Mouse (Mus musculus): Measurements from ENCODE around the gene Olfr766-ps1. TPM values are rescaled to one million over a fixed set of nuclear protein-coding genes. Genes with fewer than 3 reads are reported as not detected.
"Not testable (repeated sequence)": the region's sequence is repeated elsewhere in the genome, so short reads cannot be mapped to it uniquely, and the experiment has no call there.

Gene Olfr766-ps1
- polyA plus RNA-seq (2014; fragmentation: Nextera tagmentation; extraction: Ambion mirVana) = not detected in 2 replicates

DNA sequence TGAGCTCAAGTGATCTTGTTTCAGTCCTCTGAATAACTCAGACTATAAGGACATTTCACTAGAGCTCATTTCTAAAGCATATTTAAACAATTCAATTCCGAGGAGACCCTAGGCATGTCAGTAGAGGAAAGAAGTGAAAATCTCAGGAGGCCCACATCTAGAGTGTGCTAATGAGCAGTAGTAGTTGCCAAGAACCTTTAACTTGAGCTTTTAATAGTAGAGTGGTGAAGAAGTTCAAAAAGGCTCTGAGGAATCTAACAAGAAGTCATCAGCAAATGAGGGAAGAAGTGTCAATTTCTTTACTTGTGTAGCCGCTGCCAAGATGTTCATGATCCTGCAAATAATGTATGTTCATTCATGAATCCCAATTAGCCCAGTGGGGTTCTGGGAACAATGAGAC, at the start of gene Olfr766-ps1:
Olfr766-ps1 (minus strand) TSS at position 101 of the 400 bp plus-strand sequence.
- Histone ChIP-seq H3K27ac (ENCODE audit: low read depth, low read length) (no peak within 1 kb of the TSS), H3K4me2 (ENCODE audit: low read depth) (no peak within 1 kb of the TSS), H3K4me3 (ENCODE audit: low read depth, low read length) (no peak within 1 kb of the TSS), H3K9me3 (ENCODE audit: control insufficient read depth, low read length) (no peaks in the 10 kb centered on the region), H3K36me3 (ENCODE audit: control insufficient read depth, insufficient read depth, low read length) (no peaks in the 10 kb centered on the region), H3K9ac (ENCODE audit: low read length) (no peak within 1 kb of the TSS), H3K4me1 (ENCODE audit: control insufficient read depth, insufficient read depth, low read length) (no peaks in the 10 kb centered on the region), H3K27me3 (ENCODE audit: control insufficient read depth, insufficient read depth, low read length) (no peaks in the 10 kb centered on the region)
- ATAC-seq (ENCODE audit: insufficient read depth, low FRiP score, low TSS enrichment) = no peak
- 92% methylated on average over 2 of the region's 2 CpGs for WGBS
- DNase-seq (ENCODE audit: low spot score) = no peak

DNA sequence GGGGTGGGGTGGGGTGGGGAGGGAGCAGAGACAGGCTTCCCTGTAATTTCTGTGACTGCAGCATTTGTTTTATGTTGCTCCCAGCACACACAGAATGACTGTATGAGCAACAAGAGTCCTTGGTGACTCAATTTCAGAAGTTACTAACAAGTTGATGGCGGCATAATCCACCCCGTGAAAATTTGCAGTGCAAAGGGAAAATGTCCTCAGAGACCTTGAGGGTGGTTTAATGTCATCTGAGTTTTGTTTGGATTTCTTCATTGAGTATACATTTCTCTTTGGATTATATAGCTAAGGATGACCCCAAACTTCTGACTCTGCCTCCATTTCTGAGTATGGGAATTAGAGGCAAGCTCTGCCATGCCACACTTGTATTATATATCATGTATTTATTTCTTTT, 49.0 kb upstream of the Olfr766-ps1 start, which contains the start of gene Olfr769:
Olfr769 (minus strand) TSS at position 101 of the 400 bp plus-strand sequence.
- WGBS = 86% methylated on average over 2 of the region's 2 CpGs
- ATAC-seq (ENCODE audit: insufficient read depth, low FRiP score, low TSS enrichment) = no peak

DNA sequence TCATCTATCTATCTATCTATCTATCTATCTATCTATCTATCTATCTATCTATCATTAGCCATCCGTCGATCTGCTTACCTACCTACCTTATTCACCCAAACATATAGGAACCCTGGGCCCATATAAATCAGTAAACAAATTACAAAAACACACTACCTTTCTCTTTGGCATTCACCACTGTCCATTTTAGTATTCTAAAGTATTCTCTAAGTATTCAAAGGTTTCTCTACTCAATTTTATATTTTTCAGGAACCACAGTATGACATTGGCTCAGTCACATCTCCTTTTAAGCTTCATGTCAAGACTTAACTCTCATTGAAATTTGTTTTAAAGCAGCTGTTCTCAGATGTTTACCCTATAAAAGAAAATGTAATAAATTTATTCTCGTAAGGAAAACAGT, 46.4 kb upstream of the Olfr766-ps1 start:
- no peak for DNase-seq (ENCODE audit: low spot score)
- no peak overlapping the region for H3K9ac ChIP-seq (ENCODE audit: low read length)
- no peak overlapping the region for H3K4me3 ChIP-seq (ENCODE audit: low read depth, low read length)
- H3K36me3 ChIP-seq (ENCODE audit: control insufficient read depth, insufficient read depth, low read length) = no peaks in the 10 kb centered on the region
- no peaks in the 10 kb centered on the region for H3K9me3 ChIP-seq (ENCODE audit: control insufficient read depth, low read length)
- ATAC-seq (ENCODE audit: insufficient read depth, low FRiP score, low TSS enrichment) = no peak
- H3K27me3 ChIP-seq (ENCODE audit: control insufficient read depth, insufficient read depth, low read length) = no peaks in the 10 kb centered on the region
- H3K4me2 ChIP-seq (ENCODE audit: low read depth) = no peak overlapping the region
- WGBS = 91% methylated on average over 3 of the region's 3 CpGs
- H3K4me1 ChIP-seq (ENCODE audit: control insufficient read depth, insufficient read depth, low read length) = no peaks in the 10 kb centered on the region
- no peak overlapping the region for H3K27ac ChIP-seq (ENCODE audit: low read depth, low read length)

More for the DNA sequence above, 49.0 kb upstream of the Olfr766-ps1 start, which contains the start of gene Olfr769:
- Histone ChIP-seq H3K4me1 (ENCODE audit: control insufficient read depth, insufficient read depth, low read length) (no peaks in the 10 kb centered on the region), H3K27ac (ENCODE audit: low read depth, low read length) (no peak within 1 kb of the TSS), H3K9ac (ENCODE audit: low read length) (no peak within 1 kb of the TSS), H3K27me3 (ENCODE audit: control insufficient read depth, insufficient read depth, low read length) (no peaks in the 10 kb centered on the region), H3K4me3 (ENCODE audit: low read depth, low read length) (no peak within 1 kb of the TSS), H3K36me3 (ENCODE audit: control insufficient read depth, insufficient read depth, low read length) (no peaks in the 10 kb centered on the region), H3K9me3 (ENCODE audit: control insufficient read depth, low read length) (no peaks in the 10 kb centered on the region), H3K4me2 (ENCODE audit: low read depth) (no peak within 1 kb of the TSS)
- no peak for DNase-seq (ENCODE audit: low spot score)

DNA sequence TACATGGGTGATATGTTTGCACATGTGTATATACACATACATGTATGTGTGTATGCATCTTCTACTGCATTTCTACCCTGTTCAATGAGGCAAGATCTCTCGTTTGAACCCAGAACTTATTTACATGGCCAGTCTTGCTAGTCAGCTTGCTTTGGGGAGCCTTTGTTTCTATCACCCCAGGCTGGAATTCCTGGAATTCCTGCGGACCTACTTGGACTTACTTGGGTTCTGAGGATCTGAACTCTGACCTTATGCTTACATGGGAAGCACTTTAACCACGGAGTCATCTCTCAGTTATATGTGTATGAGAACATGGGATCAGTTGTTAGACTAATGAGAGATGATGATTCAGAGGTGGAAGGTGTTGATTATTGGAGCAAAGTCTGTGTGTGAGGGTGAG, 32.5 kb upstream of the Olfr766-ps1 start:
- no peak overlapping the region for H3K27ac ChIP-seq (ENCODE audit: low read depth, low read length)
- H3K4me3 ChIP-seq (ENCODE audit: low read depth, low read length) = no peak overlapping the region
- H3K4me1 ChIP-seq (ENCODE audit: control insufficient read depth, insufficient read depth, low read length) = no peaks in the 10 kb centered on the region
- H3K4me2 ChIP-seq (ENCODE audit: low read depth) = no peak overlapping the region
- WGBS = 52% methylated on average over 3 of the region's 3 CpGs
- DNase-seq (ENCODE audit: low spot score) (no peak), ATAC-seq (ENCODE audit: insufficient read depth, low FRiP score, low TSS enrichment) (no peak)
- no peaks in the 10 kb centered on the region for H3K27me3 ChIP-seq (ENCODE audit: control insufficient read depth, insufficient read depth, low read length)
- H3K9ac ChIP-seq (ENCODE audit: low read length) = no peak overlapping the region
- no peaks in the 10 kb centered on the region for H3K36me3 ChIP-seq (ENCODE audit: control insufficient read depth, insufficient read depth, low read length)
- no peaks in the 10 kb centered on the region for H3K9me3 ChIP-seq (ENCODE audit: control insufficient read depth, low read length)

DNA sequence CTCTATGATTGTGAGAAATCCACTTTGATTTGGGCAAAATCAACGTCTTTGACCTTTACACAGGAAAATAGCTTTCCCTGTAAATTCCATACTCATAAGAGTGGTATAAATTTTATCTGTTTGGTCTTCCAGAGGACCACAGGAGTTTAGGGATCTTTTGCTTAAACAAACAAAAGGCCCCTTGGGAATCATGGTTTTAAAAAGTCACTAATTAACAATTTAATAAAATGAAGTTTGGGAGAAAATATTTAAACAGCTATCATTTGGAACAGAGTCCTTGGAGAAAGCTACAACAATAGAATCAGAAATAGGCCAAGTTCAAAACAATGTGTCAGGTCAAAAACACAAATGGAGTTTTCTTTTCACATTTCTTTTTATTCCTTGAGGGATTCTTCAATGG, 30.5 kb upstream of the Olfr766-ps1 start, which contains the start of gene Olfr768:
Olfr768 (minus strand) TSS at position 101 of the 400 bp plus-strand sequence.
- H3K36me3 ChIP-seq (ENCODE audit: control insufficient read depth, insufficient read depth, low read length) = no peaks in the 10 kb centered on the region
- DNase-seq (ENCODE audit: low spot score) (no peak), ATAC-seq (ENCODE audit: insufficient read depth, low FRiP score, low TSS enrichment) (no peak)
- no peaks in the 10 kb centered on the region for H3K27me3 ChIP-seq (ENCODE audit: control insufficient read depth, insufficient read depth, low read length)
- H3K27ac ChIP-seq (ENCODE audit: low read depth, low read length) = no peak within 1 kb of the TSS
- H3K4me2 ChIP-seq (ENCODE audit: low read depth) = no peak within 1 kb of the TSS
- 79% methylated on average over 1 of the region's 1 CpGs for whole genome bisulfite sequencing
- H3K4me3 ChIP-seq (ENCODE audit: low read depth, low read length) = no peak within 1 kb of the TSS
- no peak within 1 kb of the TSS for H3K9ac ChIP-seq (ENCODE audit: low read length)
- H3K9me3 ChIP-seq (ENCODE audit: control insufficient read depth, low read length) = no peaks in the 10 kb centered on the region
- no peaks in the 10 kb centered on the region for H3K4me1 ChIP-seq (ENCODE audit: control insufficient read depth, insufficient read depth, low read length)

DNA sequence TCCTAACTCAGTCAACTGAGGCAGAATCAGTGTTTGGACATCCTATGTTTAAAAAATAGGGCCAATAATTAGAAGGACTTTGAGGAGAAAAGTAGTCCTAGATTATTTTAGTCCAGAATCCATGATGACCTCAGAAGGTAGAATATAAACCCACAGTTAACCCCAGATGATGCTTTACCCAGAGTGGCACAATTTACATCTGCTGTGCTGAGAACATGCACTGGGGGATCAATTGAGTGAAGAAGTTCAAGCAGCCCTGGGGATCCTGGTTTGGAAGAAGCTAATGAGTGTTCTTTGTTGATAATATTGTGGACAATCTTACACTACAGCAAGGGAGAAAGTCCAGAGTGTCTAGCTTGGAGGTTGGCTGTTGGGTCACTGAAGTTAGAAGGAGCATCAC, 14.0 kb upstream of the Olfr766-ps1 start, which contains the start of gene Olfr767:
Olfr767 (minus strand) TSS at position 101 of the 400 bp plus-strand sequence.
- not testable (repeated sequence) for H3K4me2 ChIP-seq (ENCODE audit: low read depth); H3K4me1 ChIP-seq (ENCODE audit: control insufficient read depth, insufficient read depth, low read length); DNase-seq (ENCODE audit: low spot score); H3K9me3 ChIP-seq (ENCODE audit: control insufficient read depth, low read length); H3K36me3 ChIP-seq (ENCODE audit: control insufficient read depth, insufficient read depth, low read length); ATAC-seq (ENCODE audit: insufficient read depth, low FRiP score, low TSS enrichment); H3K9ac ChIP-seq (ENCODE audit: low read length); H3K4me3 ChIP-seq (ENCODE audit: low read depth, low read length); H3K27ac ChIP-seq (ENCODE audit: low read depth, low read length); H3K27me3 ChIP-seq (ENCODE audit: control insufficient read depth, insufficient read depth, low read length)

DNA sequence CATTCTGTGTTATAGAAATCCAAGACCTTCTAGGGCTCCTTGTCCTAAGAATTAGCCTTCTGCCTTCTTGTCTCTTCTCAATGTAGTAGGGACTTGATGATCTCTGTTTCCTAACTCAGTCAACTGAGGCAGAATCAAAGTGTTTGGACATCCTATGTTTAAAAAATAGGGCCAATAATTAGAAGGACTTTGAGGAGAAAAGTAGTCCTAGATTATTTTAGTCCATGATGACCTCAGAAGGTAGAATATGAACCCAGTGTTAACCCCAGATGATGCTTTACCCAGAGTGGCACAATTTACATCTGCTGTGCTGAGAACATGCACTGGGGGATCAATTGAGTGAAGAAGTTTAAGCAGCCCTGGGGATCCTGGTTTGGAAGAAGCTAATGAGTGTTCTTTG, 18.9 kb downstream of the Olfr766-ps1 start, which contains the start of gene Olfr765:
Olfr765 (minus strand) TSS at position 101 of the 400 bp plus-strand sequence.
- not testable (repeated sequence) for H3K9ac ChIP-seq (ENCODE audit: low read length); DNase-seq (ENCODE audit: low spot score); H3K27me3 ChIP-seq (ENCODE audit: control insufficient read depth, insufficient read depth, low read length); H3K27ac ChIP-seq (ENCODE audit: low read depth, low read length); H3K36me3 ChIP-seq (ENCODE audit: control insufficient read depth, insufficient read depth, low read length); H3K9me3 ChIP-seq (ENCODE audit: control insufficient read depth, low read length); H3K4me2 ChIP-seq (ENCODE audit: low read depth); H3K4me3 ChIP-seq (ENCODE audit: low read depth, low read length); H3K4me1 ChIP-seq (ENCODE audit: control insufficient read depth, insufficient read depth, low read length); ATAC-seq (ENCODE audit: insufficient read depth, low FRiP score, low TSS enrichment)

DNA sequence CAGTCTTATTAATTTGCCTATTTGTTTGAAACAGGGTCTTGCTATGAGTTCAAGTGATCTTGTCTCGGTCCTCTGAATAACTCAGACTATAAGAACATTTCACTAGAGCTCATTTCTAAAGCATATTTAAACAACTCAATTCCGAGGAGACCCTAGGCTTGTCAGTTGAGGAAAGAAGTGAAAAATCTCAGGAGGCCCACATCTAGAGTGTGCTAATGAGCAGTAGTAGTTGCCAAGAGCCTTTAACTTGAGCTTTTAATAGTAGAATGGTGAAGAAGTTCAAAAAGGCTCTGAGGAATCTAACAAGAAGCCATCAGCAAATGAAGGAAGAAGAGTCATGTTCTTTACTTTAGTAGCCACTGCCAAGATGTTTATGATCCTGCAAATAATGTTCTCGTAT, 29.0 kb downstream of the Olfr766-ps1 start, which contains the start of gene Olfr764-ps1:
Olfr764-ps1 (minus strand) TSS at position 101 of the 400 bp plus-strand sequence.
- no peaks in the 10 kb centered on the region for H3K36me3 ChIP-seq (ENCODE audit: control insufficient read depth, insufficient read depth, low read length)
- H3K9me3 ChIP-seq (ENCODE audit: control insufficient read depth, low read length) = no peaks in the 10 kb centered on the region
- DNase-seq (ENCODE audit: low spot score) (no peak), ATAC-seq (ENCODE audit: insufficient read depth, low FRiP score, low TSS enrichment) (no peak)
- H3K4me3 ChIP-seq (ENCODE audit: low read depth, low read length) = no peak within 1 kb of the TSS
- no peaks in the 10 kb centered on the region for H3K4me1 ChIP-seq (ENCODE audit: control insufficient read depth, insufficient read depth, low read length)
- H3K27me3 ChIP-seq (ENCODE audit: control insufficient read depth, insufficient read depth, low read length) = no peaks in the 10 kb centered on the region
- no peak within 1 kb of the TSS for H3K4me2 ChIP-seq (ENCODE audit: low read depth)
- WGBS = 84% methylated on average over 3 of the region's 3 CpGs
- H3K27ac ChIP-seq (ENCODE audit: low read depth, low read length) = no peak within 1 kb of the TSS
- H3K9ac ChIP-seq (ENCODE audit: low read length) = no peak within 1 kb of the TSS

DNA sequence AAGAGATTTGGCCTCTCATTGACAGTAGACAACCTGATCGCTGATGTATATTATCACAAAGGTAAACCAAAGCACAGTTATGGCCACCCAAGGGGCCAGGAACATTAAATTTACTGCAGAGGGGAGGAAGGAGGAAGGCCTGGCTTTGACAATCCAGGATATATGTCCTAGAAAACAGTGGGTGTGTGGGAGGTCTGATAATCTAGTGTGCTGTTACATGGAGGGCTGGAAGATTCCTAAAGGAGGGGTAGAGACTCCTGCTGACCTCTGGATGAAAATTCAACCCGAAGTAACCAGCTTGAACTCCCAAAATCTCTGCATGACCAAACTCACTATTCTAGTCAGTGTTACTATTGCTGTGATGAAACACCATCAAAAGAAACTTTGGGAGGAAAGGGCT, 40.4 kb downstream of the Olfr766-ps1 start:
- H3K36me3 ChIP-seq (ENCODE audit: control insufficient read depth, insufficient read depth, low read length) = no peaks in the 10 kb centered on the region
- 81% methylated on average over 2 of the region's 2 CpGs for WGBS
- H3K9ac ChIP-seq (ENCODE audit: low read length) = no peak overlapping the region
- DNase-seq (ENCODE audit: low spot score) (no peak), ATAC-seq (ENCODE audit: insufficient read depth, low FRiP score, low TSS enrichment) (no peak)
- H3K27me3 ChIP-seq (ENCODE audit: control insufficient read depth, insufficient read depth, low read length) = no peaks in the 10 kb centered on the region
- H3K4me3 ChIP-seq (ENCODE audit: low read depth, low read length) = no peak overlapping the region
- no peaks in the 10 kb centered on the region for H3K4me1 ChIP-seq (ENCODE audit: control insufficient read depth, insufficient read depth, low read length)
- H3K4me2 ChIP-seq (ENCODE audit: low read depth) = no peak overlapping the region
- no peaks in the 10 kb centered on the region for H3K9me3 ChIP-seq (ENCODE audit: control insufficient read depth, low read length)
- no peak overlapping the region for H3K27ac ChIP-seq (ENCODE audit: low read depth, low read length)
